Mouse (Mus musculus) gastrocnemius, postnatal 10 days (tissue): ENCODE data around the gene Ttc9c. TPM values are rescaled to one million over a fixed set of nuclear protein-coding genes. Genes with fewer than 3 reads are reported as not detected.

Experiments used
- DNase-seq: peaks from one replicate; pipeline ENCODE4 v3.0.0; 2021; ENCODE audit warnings: mixed read lengths
- total RNA-seq, 2 experiments: library from RNA; stranded (reverse); gene quantifications; 2 replicates each; pipeline ENCODE4 v1.2.3; 2021

Gene Ttc9c
- total RNA-seq, 2 experiments from 2014 or later = 11.8 to 15.7 TPM

GRCm38 (mm10) chr19:8774086-8774835, 44.9 kb downstream of the Ttc9c start, which contains the start of gene Tmem179b:
Gene Tmem179b, minus strand, starts transcription at chr19:8774467.
- DNase-seq = peak; percentile 96

- DNase-seq = no peak
Observed at GRCm38 (mm10) chr19:8773409-8773808, 45.7 kb downstream of the Ttc9c start.

GRCm38 (mm10) chr19:8772996-8773395, 46.1 kb downstream of the Ttc9c start:
- no peak for DNase-seq

- peak; percentile 78 for DNase-seq
Observed at GRCm38 (mm10) chr19:8770567-8771270, 48.4 kb downstream of the Ttc9c start, which contains the start of gene Tmem223. Gene Tmem223, plus strand, starts transcription at chr19:8770996.

GRCm38 (mm10) chr19:8765562-8765961, 53.6 kb downstream of the Ttc9c start:
- no peak for DNase-seq

GRCm38 (mm10) chr19:8763276-8763675, 55.9 kb downstream of the Ttc9c start:
- DNase-seq = no peak

GRCm38 (mm10) chr19:8760757-8761156, 58.4 kb downstream of the Ttc9c start:
- DNase-seq = no peak

Other genes with a start within 250 kb of the Ttc9c start
- under 1 TPM in 1 of 2 experiments, not detected in 1; 0.07 TPM for gene Slc22a8, start 228.1 kb downstream of the Ttc9c start, total RNA-seq
- not detected for gene Slc22a6, start 201.3 kb downstream of the Ttc9c start, total RNA-seq
- gene Chrm1, start 155.5 kb downstream of the Ttc9c start, total RNA-seq = under 1 TPM; 0.11 to 0.16 TPM
- gene Slc3a2, start 96.0 kb downstream of the Ttc9c start, total RNA-seq = 10 to 100 TPM; 29.4 to 36.7 TPM
- 10 to 100 TPM; 26.5 to 27.4 TPM for gene Wdr74, start 83.5 kb downstream of the Ttc9c start, total RNA-seq
- gene 1700092M07Rik, start 78.6 kb downstream of the Ttc9c start, total RNA-seq = under 1 TPM in 1 of 2 experiments, not detected in 1; 0.65 TPM
- 10 to 100 TPM; 35.6 to 46.3 TPM for gene Stx5a, start 77.9 kb downstream of the Ttc9c start, total RNA-seq
- gene Nxf1, start 62.3 kb downstream of the Ttc9c start, total RNA-seq = 10 to 100 TPM; 40.8 to 61.8 TPM
- 10 to 100 TPM; 81.9 to 82.5 TPM for gene Tmem223, start 48.3 kb downstream of the Ttc9c start, total RNA-seq
- 10 to 100 TPM; 13.6 to 14.1 TPM for gene Tmem179b, start 44.9 kb downstream of the Ttc9c start, total RNA-seq
- 10 to 100 TPM in 1 of 2 experiments, 1 to 10 TPM in 1; 8.5 to 12.0 TPM for gene Taf6l, start 32.9 kb downstream of the Ttc9c start, total RNA-seq
- 10 to 100 TPM; 40.9 to 45.1 TPM for gene Polr2g, start 20.8 kb downstream of the Ttc9c start, total RNA-seq
- gene Zbtb3, start 16.8 kb downstream of the Ttc9c start, total RNA-seq = 1 to 10 TPM; 1.0 to 1.4 TPM
- gene Hnrnpul2, start 677 bp upstream of the Ttc9c start, total RNA-seq = 10 to 100 TPM; 42.2 to 47.8 TPM
- not detected for gene AC129217.1, start 10.4 kb upstream of the Ttc9c start, total RNA-seq
- gene Bscl2, start 18.1 kb upstream of the Ttc9c start, total RNA-seq = 10 to 100 TPM; 16.8 to 19.5 TPM
- gene Gng3, start 19.9 kb upstream of the Ttc9c start, total RNA-seq = under 1 TPM; 0.66 to 0.77 TPM
- gene Lrrn4cl, start 31.4 kb upstream of the Ttc9c start, total RNA-seq = 10 to 100 TPM; 11.5 to 14.0 TPM
- gene Ubxn1, start 52.2 kb upstream of the Ttc9c start, total RNA-seq = 100 to 1,000 TPM; 169 to 172 TPM
- 10 to 100 TPM; 55.2 to 58.1 TPM for gene Uqcc3, start 61.6 kb upstream of the Ttc9c start, total RNA-seq
- gene Lbhd1, start 64.4 kb upstream of the Ttc9c start, total RNA-seq = 10 to 100 TPM in 1 of 2 experiments, 1 to 10 TPM in 1; 7.2 to 11.8 TPM
- gene Gm49403, start 64.6 kb upstream of the Ttc9c start, total RNA-seq = not detected
- 10 to 100 TPM; 25.6 to 29.6 TPM for gene 1810009A15Rik, start 69.5 kb upstream of the Ttc9c start, total RNA-seq
- gene Gm49416, start 69.6 kb upstream of the Ttc9c start, total RNA-seq = 1 to 10 TPM in 1 of 2 experiments, not detected in 1; 3.3 TPM
- gene Ints5, start 73.7 kb upstream of the Ttc9c start, total RNA-seq = 10 to 100 TPM; 10.7 to 14.6 TPM
- 10 to 100 TPM; 42.1 to 58.8 TPM for gene Ganab, start 78.7 kb upstream of the Ttc9c start, total RNA-seq
- gene B3gat3, start 101.0 kb upstream of the Ttc9c start, total RNA-seq = 10 to 100 TPM; 23.4 to 27.6 TPM
- gene Rom1, start 110.0 kb upstream of the Ttc9c start, total RNA-seq = 1 to 10 TPM; 4.2 to 5.6 TPM
- gene Eml3, start 110.2 kb upstream of the Ttc9c start, total RNA-seq = 10 to 100 TPM; 11.7 to 15.9 TPM
- 10 to 100 TPM; 37.7 to 49.7 TPM for gene Mta2, start 122.5 kb upstream of the Ttc9c start, total RNA-seq
- 10 to 100 TPM in 1 of 2 experiments, 1 to 10 TPM in 1; 9.1 to 11.2 TPM for gene Tut1, start 134.5 kb upstream of the Ttc9c start, total RNA-seq
- gene Eef1g, start 147.7 kb upstream of the Ttc9c start, total RNA-seq = 100 to 1,000 TPM; 640 to 671 TPM
- 100 to 1,000 TPM; 235 to 267 TPM for gene Ahnak, start 170.0 kb upstream of the Ttc9c start, total RNA-seq